Mouse (Mus musculus): ENCODE data around the gene Nfkbib.

The Nfkbib gene

DNA sequence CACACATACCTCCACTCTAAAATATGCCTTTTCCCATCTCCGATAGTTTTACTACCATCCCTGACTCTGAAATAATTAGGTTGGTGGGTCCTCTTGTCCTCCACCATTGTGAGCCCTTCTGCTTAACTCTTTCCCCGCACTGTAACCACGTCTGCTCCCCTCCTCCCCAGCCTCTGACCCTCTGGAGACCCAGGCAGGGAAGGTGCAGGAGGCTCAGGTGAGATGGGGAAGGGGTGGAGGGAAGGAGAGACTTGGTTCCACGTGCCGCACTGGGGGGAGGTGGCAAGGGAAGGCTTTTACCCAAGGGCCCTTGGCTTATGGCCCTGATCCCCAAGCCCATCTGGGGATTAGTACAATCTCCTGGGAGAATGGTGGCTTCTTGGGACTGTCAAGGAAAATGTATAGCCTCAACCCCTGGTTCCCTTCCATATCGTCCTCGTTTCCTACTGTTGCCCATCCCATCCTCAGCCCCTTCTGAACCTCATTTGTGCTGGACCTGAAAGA, at the start of gene Nfkbib:
Nfkbib (minus strand) TSS at position 51 of the 504 bp plus-strand sequence.
- no peak for DNase-seq (ENCODE audit: low spot score)

DNA sequence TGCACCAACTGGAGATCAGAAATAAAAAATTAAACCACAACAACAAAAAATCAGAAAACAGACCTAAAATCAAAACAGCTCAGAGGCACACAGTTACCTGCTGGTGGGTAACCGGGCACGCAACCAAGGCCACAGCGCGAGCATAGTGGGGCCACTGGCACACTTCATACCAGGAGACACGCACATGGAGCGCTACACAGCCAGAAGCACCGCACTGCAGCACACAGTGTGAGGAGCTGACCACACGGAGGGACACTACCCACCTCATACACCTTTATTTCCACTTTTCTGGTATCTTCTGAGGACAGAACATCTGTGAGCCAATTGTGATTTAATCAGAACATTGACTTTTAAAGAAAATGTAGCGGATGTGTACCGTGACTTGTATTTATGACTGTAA, 49.6 kb upstream of the Nfkbib start:
- DNase-seq (ENCODE audit: low spot score), result no peak

DNA sequence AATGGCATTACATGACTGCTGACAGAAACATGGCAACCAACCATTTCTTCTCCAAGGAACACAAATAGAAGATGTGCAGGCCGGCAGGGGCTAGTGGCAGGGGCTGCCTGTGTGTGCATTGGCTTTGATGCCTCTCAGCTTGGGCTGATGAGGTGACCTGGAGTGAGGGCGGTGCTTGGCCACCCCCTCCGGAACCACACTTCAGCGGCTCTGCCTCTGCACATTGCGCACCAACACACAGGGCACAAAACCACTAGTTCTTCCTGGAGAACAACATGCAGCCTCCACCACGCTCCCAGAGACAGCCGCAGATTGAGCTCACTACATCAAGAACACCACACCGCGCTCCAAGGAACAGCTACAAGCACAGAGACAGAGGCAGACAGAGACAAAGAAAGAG, 48.9 kb upstream of the Nfkbib start:
- DNase-seq (ENCODE audit: low spot score), result no peak

DNA sequence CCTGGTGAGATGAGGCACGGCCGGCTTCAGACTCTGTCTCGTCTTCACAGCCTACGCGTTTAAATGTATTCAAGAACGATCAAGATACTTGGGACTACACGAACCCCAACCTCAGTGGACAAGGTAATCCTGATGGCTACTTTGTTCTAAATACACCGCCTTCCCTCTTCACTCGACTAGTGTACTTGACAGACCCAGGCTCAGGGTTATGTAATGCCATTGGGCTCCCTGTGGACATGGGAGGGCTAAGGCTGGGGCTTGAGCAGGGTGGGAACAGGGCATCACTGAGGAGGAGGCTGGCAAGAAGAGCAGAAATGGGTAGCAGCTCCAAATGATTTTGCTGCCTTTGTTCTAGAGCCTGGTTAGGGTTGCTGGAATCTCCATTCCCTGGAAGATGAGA, 47.9 kb upstream of the Nfkbib start:
- DNase-seq (ENCODE audit: low spot score), result no peak

DNA sequence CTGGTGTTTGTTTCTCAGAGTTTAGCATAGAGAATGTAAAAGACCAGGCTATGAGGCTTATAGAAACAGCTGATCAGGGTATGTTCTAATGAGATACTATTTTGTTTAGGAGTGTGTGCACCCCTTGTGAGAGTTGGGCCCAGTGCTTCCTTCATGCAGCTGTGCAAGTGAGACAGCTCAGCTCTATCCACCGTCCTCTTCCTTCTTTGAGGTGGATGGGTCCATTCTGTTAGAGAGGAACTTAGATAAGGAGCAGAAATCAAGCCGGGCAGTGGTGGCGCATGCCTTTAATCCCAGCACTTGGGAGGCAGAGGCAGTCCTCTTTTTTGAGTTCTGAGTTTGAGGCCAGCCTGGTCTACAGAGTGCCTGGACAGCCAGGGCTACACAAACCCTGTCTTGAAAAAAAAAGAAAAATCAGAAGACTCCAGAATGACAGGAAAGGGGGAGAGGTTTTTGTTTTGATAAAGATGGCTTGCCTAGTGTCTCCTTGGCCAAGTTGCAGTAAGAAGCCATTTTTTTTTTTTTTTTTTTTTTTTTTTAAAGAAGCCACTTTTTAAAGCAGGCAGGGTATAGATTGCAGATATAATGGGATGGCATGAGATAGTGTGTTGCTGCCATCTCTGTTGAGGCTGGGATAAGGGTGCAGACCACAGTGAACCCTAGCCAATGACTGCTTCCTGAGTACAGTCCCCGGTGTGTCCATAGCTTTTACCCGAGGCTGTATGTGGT, 47.2 kb upstream of the Nfkbib start:
- no peak for DNase-seq (ENCODE audit: low spot score)

DNA sequence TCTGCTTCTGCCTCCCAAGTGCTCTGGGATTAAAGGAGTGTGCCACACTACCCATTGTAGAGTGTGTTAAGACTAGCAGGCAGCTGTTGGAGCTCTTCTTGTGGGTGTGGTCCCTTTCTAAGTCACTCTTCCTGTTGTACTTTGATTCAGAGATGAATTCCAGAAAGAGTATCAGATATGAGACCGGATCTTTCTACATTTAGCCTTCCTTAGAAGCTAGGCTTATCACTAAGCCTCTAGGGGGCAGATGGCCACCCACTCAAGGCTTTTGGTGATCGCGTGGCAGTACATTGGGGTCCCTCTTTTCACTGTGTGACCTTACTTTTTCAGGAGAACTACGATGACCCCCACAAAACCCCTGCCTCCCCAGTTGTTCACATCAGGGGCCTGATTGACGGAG, 45.6 kb upstream of the Nfkbib start:
- DNase-seq (ENCODE audit: low spot score), result no peak

DNA sequence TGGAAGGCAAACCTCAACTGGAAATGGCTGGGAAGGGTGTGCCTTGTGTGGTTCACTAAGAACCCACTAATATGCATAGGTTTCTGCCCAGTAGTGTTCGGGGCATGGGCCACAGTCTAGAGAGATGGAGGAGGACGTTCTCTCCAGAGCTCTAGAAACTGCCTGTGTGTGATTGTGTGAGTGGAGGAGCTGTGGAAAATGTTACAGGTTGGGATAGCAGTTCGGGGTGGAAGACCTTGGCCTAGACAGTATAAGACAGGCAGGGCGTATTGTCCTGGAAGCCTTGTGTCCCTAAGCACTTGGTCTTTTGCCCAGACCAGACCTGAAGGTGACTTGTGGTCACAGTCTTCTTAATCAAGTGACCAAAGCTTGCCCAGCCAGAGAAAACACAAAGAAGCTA, 45.1 kb upstream of the Nfkbib start:
- DNase-seq (ENCODE audit: low spot score), result no peak

DNA sequence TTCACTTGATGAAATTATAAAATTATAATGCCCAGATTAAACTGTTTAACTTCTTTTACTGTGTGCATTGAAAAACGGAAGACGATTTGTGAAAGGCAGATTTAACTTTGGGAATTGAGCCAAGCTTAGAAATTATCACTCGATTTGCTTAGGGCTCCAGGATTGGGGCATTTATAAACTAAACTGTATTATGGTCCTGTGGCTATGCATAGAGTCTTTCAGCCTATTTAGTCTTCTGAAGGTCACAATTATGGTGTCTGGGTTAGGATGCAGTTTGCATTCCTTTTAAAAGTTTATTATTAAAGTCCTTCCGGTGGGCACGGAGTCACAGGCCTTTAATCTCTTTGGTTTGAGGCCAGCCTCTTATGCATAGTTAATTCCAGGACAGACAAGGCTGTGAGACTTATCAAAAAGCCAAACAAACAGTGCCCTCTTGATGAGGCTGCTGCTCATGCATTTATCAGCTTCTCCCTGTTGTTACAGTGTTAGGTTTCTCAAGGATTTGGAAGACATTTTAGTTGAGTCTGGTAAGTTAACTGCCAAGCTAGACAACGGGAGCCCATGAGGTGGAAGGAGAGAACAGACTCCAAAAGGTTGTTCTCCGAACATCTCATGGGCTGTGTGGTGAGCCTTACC, 44.4 kb upstream of the Nfkbib start:
- DNase-seq (ENCODE audit: low spot score), result no peak

DNA sequence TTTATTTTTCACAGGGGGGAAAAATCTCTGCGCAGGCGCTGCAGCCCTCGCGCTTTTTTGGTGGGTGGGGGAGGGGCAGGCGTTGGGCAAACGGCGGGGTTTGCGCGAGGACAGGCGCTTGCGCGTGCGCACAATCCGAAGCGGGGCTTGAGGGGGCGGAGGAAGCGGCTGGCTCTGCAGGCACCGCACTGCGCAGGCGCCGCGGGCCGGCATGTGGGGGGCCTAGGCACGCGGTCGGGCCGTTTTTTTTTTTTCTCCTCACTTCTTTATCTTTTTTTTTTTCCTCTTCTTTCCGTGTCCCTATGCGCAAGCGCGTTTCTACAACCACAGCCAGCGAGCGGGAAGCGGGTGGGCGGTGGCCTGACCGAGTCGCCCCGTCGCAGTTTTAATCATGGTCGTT, 43.9 kb upstream of the Nfkbib start:
- DNase-seq (ENCODE audit: low spot score), result peak; percentile 87

DNA sequence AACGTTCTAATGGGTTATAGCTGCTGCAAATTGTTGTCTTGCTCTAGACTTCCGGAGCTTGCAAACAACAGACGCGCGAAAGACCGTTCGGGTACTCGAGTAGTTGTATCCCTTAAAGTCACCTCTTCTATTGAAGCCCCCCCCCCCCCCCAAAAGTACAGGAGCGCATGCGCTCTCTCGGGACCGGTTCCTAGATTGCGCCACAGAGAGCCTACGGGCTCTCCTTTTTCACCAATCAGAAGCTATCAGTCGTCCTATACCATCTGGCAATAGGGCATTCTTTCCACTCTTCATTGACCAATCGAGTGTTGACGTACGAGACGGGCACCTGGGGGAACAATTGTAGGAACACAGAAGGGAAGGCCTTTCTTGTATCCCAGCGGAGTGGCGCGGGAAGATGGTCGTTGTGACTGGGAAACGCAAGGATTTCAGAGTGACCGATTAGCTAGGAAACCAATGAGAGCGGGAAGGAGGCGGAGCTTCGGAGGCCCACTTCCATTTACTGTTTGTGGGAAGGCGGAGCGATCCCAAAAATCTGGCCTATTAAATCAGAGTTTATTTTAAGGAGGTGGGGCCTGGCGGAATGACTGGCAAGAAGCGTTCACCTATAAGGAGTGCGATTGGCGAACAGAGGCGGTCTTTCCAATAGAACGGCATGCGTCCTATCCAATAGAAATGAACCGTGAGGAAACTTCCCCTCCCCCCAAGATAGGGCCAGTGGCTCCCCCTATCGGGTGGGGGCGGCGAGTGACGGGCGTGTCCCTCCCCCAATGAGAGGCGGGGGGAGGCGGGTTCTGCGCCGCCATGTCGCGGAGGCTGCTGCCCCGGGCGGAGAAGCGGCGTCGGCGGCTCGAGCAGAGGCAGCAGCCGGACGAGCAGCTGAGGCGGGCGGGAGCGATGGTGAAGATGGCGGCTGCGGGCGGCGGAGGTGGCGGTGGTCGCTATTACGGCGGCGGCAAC, 43.1 kb upstream of the Nfkbib start:
- peak; percentile 99 for DNase-seq (ENCODE audit: low spot score)

DNA sequence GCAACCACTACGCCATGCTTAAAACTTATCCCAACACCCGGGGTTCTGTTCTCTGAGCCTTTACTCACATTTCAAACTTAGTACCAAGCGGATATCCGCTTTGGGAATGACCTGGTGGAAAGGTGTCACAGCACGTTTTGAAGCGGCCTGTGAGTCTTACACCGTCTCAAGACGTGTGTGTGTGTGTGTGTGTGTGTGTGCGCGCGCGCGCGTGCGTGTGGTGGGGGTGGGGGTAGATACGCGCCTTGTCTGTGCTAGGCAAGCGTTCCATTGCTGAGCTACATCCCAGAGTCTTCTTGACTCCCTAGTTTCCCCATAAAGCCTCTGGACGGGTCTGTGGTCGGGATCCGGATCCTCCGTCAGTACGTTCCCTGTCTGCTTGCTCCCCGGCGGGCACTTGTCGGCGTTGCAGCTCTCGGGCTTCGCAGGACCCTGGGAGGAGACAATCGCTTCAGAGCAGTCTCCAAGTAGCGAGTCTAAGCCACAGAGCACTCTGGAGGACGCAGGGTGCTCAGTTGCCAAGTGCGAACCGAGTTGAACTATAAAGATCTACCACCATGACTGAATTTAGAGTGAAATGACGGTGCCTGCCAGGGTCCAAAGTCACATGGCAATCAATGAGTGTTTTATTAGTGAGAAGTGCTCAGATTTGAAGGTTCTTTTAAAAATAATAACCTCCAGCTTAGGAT, 42.2 kb upstream of the Nfkbib start:
- DNase-seq (ENCODE audit: low spot score), result no peak

DNA sequence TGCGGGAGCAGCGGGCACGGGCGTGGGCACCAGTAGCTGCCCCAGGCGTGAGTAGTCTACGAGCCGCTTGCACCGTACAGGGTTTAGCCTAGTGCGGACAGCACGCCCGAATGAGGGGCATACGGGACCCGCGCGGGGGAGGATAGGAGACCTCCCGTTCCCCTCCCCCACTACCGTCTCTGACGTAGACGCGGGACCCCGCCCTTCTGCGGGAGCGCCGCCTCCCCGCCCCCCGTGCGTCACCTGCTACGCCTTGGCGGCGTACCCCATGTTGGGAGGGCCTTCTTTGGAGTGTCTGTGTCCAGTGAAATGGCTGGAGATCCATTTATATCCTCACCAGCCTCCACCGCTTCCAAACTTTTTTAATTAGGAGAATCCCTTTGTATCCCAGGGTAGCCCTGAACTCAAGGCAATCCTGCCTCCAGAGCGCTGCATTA, 41.7 kb upstream of the Nfkbib start:
- peak; percentile 96 for DNase-seq (ENCODE audit: low spot score)

DNA sequence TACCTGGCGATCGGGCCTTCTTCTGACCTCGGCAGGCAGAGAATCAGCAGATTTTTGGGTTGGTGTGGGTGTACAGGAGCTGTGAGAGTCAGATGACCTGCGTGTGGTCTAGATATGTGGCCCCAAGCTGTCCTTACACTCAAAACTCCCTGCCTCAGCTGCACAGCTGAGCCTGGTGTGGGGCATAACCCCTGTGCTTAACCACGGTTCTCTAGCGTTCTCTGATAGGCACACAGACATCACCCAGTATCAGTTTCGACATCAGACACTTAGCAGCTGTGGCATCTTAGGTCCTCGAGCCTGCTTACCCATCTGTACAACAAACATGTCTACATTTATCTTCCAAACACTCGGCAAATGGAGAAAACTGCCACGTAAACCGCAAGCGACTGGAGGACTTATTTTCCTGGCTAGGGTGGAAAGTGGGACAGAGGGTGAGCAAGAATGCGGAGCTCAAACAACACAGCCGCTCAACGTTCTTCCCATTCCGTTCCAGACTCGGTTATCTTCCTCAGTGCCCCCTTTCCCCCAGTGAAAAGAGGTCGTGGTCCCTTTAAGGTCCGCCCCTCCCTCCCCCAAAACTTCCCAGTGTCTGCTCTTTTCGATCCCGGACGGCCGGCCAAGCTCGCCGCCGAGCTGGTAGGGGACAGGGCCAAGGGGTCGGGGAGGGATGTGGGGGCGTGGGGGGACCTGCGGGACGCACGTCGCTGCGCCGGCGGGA, 41.1 kb upstream of the Nfkbib start, which contains the start of gene Hnrnpl:
Hnrnpl (plus strand) TSS at position 321 of the 721 bp plus-strand sequence.
- DNase-seq (ENCODE audit: low spot score), result peak; percentile 67

DNA sequence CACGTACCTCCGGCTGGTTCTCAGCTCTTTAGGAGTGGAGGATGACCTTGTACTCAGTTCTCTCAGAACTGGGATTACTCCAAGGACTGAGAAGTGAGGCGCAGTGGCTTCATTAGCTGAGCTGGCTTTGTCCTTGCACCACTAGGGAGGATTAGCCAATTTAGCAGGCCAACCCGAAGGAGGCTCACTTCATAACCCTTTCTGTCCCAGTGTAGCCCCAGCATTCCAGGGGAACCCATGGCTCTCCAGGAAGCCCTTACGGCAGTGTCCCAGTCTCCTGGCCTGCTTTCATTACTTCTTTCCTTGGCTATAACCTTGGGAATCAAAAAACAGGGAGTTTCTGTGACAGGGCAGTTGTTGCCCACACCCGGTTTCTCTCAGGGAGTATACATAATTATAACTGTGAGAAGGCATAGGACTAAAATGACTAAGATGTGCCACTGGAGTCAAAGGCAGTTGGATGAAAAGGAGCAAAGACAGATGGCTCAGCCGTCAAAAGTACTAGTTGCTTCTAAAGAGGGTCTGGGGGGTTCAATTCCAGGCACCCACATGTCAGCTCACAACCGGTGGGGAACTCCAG, 40.4 kb upstream of the Nfkbib start:
- no peak for DNase-seq (ENCODE audit: low spot score)

DNA sequence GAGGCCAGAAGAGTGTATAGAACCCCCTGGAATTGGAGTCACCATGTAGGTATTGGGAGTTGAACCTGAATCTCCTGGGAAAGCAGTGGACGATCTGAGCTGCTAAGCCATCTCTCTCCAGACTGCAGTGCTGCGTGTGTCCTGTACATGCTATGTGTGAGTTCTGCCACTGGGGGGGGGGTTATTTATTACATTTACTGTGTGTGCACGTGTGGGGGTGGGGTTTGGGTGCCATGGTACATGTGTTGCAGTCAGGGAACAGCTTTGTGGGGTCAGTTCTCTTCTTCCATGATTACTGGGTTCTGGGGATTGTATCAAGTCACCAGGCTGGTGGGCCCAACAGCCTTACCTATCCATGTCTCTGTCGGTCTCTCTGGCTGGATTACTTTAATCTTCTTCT, 39.6 kb upstream of the Nfkbib start:
- no peak for DNase-seq (ENCODE audit: low spot score)

DNA sequence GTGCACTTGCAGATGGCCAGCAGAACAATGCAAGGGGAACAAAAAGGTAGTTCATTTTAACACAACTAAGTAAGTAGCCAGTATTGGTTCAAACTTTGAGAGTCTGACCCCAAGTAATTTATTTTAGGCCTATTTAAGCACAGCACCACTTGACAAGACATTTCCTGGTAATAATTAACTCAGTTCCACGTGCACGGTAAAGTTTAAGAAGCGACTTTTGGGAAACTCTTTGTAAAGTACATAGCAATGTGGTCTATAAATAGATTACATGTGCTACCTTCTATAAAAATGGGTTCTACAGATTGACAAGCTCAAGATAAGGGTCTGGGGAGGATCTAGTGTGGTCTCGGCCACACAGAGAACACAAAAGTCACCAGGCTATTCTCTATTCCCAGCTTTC, 36.4 kb upstream of the Nfkbib start:
- no peak for DNase-seq (ENCODE audit: low spot score)

DNA sequence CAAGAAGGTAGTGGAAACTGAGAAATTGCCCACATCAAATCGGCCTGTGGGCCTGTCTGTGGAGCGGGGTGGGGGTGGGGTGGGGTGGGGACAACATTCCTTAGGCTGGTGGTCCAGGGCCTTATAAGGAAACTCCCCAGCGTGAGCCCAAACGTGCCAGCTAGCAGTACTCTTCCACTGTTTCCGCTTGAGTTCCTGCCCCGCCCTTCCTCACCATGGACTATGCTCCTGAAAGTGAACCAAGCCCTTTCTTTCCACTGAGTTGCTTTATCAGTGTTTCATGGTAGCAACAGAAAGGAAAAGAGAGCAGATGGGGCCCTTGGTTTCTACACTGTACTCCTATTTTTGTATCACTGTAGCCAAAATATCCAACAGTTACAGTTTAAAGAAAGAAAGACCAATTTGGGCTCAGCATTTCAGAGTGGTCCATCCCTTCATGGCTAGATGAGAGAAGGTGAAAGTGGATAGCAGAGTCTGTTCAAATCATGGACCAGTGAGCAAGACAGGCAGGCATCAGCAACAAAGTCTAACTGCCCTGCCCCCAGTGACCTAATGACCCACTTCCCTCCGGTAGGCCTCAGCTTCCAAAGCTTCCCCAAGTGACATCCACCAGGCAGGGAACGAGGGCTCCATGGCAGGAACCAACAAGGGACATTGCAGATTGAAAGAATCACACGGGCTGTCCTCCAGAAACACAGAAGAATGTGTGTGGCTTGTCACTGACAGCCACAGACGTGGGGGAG, 35.7 kb upstream of the Nfkbib start:
- DNase-seq (ENCODE audit: low spot score), result no peak

DNA sequence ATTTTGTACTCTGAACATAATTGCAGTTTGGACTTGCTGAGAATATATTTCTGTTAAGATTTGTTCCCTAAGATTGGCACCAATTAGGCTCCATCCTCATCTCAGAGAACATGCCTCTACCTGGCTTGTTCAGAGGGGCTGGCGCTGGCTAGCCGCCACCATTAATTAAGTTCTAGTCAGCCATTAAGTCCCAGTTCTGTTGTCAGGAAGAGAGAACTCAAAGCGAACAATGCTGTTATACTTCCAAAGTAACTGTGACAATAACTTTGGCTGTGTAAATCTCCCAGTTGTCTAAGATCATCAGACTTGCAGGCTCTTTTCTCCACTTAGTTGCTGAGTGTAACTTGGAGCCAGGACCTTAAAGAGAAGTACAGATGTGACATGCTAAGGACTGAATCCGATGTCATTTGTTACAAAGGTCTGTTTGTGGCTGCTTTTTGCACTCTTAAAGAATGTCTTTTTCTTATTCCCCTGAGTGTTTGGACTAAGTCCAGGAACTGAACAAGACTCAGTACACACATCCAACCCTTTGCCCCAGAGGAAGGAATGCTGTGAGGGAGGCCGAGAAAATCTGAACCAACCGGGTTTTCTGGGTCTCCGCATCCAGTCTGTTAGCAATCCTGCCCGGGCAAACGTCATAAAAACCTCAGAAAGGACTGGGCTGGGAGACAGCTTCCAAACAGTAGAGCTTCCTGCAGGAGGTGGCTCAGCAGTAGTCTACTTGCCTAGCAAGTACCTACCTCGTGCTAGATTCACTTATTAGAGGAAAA, 34.8 kb upstream of the Nfkbib start:
- peak; percentile 44 for DNase-seq (ENCODE audit: low spot score)

DNA sequence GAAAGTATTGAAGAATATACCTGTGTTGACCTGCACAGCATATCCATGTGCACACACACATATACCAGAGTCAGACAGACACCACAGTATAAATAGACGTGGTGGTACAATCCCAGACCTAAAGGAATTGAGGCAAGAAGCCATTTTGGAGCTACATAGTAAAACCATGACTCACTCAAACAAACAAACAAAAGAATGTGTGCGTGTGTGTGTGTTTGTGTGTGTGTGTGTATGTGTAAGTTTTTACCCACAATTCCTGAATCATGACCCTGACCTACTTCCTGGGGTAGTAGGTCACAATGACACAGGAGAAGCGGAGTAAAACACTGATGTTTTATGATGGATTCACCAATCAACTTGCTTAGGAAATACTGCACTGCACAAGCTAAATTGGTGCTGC, 34.1 kb upstream of the Nfkbib start:
- no peak for DNase-seq (ENCODE audit: low spot score)

Measured in ovary, postnatal 14 days (tissue).